Mouse (Mus musculus): Measurements from ENCODE around the gene Arpc2.
A peak's percentile ranks its signal among the peaks of the same experiment; 100 is the strongest.

Gene Arpc2

GRCm38 (mm10) chr1:74240832-74241231 is 4.9 kb downstream of the Arpc2 start:
- peaks cover 31% of the 10 kb centered on the region for H3K36me3 ChIP-seq (ENCODE audit: insufficient read depth, low read length)
- H3K9me3 ChIP-seq (ENCODE audit: low read length): no peaks in the 10 kb centered on the region
- no peaks in the 10 kb centered on the region for H3K27me3 ChIP-seq (ENCODE audit: insufficient read depth, low read length)
- H3K4me1 ChIP-seq (replicated peaks; ENCODE audit: low read depth, low read length): peaks cover 79% of the 10 kb centered on the region
- TF ChIP-seq POU5F1 (IDR thresholded peaks at IDR 0.05; ENCODE audit: borderline replicate concordance, low read length) (no peak), NANOG (IDR thresholded peaks at IDR 0.05; ENCODE audit: borderline replicate concordance, low read length) (no peak), CTCF (conservative IDR thresholded peaks at IDR 0.05; ENCODE audit: low read length) (no peak)
- no peak overlapping the region for H3K4me3 ChIP-seq (replicated peaks; ENCODE audit: low read length)

DNA sequence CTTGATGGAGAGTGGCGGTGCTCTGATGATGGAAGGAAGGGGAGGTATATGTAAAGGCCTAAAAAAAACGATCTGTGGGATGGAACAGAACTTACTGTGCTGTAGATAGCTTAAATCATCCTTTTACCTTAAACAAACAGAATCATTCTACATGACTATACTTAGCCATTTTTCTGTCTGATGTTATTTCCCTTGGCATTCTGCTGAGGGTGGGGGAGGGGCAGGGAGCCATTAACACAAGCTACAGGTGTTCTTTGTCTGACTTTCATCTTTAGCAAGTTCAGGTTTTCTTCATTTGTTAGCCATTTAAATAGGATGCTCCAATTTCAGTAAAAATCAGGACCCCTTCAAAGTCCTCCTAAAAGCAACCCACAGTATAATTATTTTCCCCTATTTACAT is 9.6 kb downstream of the Arpc2 start:
- H3K4me1 ChIP-seq (replicated peaks; ENCODE audit: low read depth, low read length): peaks cover 81% of the 10 kb centered on the region
- TF ChIP-seq POU5F1 (IDR thresholded peaks at IDR 0.05; ENCODE audit: borderline replicate concordance, low read length) (no peak), NANOG (IDR thresholded peaks at IDR 0.05; ENCODE audit: borderline replicate concordance, low read length) (peak; percentile 74), CTCF (conservative IDR thresholded peaks at IDR 0.05; ENCODE audit: low read length) (no peak)

GRCm38 (mm10) chr1:74248799-74249198 is 12.9 kb downstream of the Arpc2 start:
- H3K36me3 ChIP-seq (ENCODE audit: insufficient read depth, low read length): peaks cover 65% of the 10 kb centered on the region
- no peaks in the 10 kb centered on the region for H3K27me3 ChIP-seq (ENCODE audit: insufficient read depth, low read length)
- peaks cover 81% of the 10 kb centered on the region for H3K4me1 ChIP-seq (replicated peaks; ENCODE audit: low read depth, low read length)
- H3K9me3 ChIP-seq (ENCODE audit: low read length): no peaks in the 10 kb centered on the region
- TF ChIP-seq CTCF (conservative IDR thresholded peaks at IDR 0.05; ENCODE audit: low read length): no peak
- no peak for TF ChIP-seq NANOG (IDR thresholded peaks at IDR 0.05; ENCODE audit: borderline replicate concordance, low read length)
- TF ChIP-seq POU5F1 (IDR thresholded peaks at IDR 0.05; ENCODE audit: borderline replicate concordance, low read length): no peak
- H3K4me3 ChIP-seq (replicated peaks; ENCODE audit: low read length): no peak overlapping the region

More for the DNA sequence above, 9.6 kb downstream of the Arpc2 start:
- H3K36me3 ChIP-seq (ENCODE audit: insufficient read depth, low read length): peaks cover 45% of the 10 kb centered on the region
- H3K4me3 ChIP-seq (replicated peaks; ENCODE audit: low read length): no peak overlapping the region
- no peaks in the 10 kb centered on the region for H3K9me3 ChIP-seq (ENCODE audit: low read length)
- no peaks in the 10 kb centered on the region for H3K27me3 ChIP-seq (ENCODE audit: insufficient read depth, low read length)

- peaks cover 74% of the 10 kb centered on the region for H3K4me1 ChIP-seq (replicated peaks; ENCODE audit: low read depth, low read length)
- no peak overlapping the region for H3K4me3 ChIP-seq (replicated peaks; ENCODE audit: low read length)
- TF ChIP-seq CTCF (conservative IDR thresholded peaks at IDR 0.05; ENCODE audit: low read length) (no peak), POU5F1 (IDR thresholded peaks at IDR 0.05; ENCODE audit: borderline replicate concordance, low read length) (no peak), NANOG (IDR thresholded peaks at IDR 0.05; ENCODE audit: borderline replicate concordance, low read length) (no peak)
- no peaks in the 10 kb centered on the region for H3K9me3 ChIP-seq (ENCODE audit: low read length)
- no peaks in the 10 kb centered on the region for H3K27me3 ChIP-seq (ENCODE audit: insufficient read depth, low read length)
- H3K36me3 ChIP-seq (ENCODE audit: insufficient read depth, low read length): peaks cover 72% of the 10 kb centered on the region
Measured at GRCm38 (mm10) chr1:74249331-74249980, 13.6 kb downstream of the Arpc2 start.

DNA sequence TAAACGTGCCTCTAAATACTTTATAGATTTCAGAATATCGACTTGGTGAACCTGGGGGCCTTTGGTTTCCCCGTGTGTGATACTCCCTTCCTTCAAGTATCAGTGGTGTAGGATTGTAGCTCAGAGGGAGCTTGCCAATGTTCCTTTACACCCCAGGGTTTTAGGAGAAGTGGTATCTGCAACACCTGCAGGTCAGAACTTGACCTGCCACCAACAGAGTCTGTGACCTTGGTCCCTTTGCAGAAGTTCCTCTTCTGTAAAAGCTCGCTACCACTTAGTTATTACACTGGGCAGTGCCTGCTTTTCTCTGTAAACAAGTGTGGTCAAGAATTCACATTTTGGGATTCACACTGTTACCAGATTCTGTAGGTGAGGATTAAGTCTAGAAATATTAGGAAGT is 14.2 kb downstream of the Arpc2 start:
- Histone ChIP-seq H3K27me3 (ENCODE audit: insufficient read depth, low read length) (no peaks in the 10 kb centered on the region), H3K9me3 (ENCODE audit: low read length) (no peaks in the 10 kb centered on the region), H3K4me3 (replicated peaks; ENCODE audit: low read length) (no peak overlapping the region), H3K36me3 (ENCODE audit: insufficient read depth, low read length) (peaks cover 78% of the 10 kb centered on the region), H3K4me1 (replicated peaks; ENCODE audit: low read depth, low read length) (peaks cover 68% of the 10 kb centered on the region)
- TF ChIP-seq NANOG (IDR thresholded peaks at IDR 0.05; ENCODE audit: borderline replicate concordance, low read length) (no peak), POU5F1 (IDR thresholded peaks at IDR 0.05; ENCODE audit: borderline replicate concordance, low read length) (no peak), CTCF (conservative IDR thresholded peaks at IDR 0.05; ENCODE audit: low read length) (no peak)

GRCm38 (mm10) chr1:74255704-74256345 is 19.9 kb downstream of the Arpc2 start:
- H3K9me3 ChIP-seq (ENCODE audit: low read length): no peaks in the 10 kb centered on the region
- TF ChIP-seq CTCF (conservative IDR thresholded peaks at IDR 0.05; ENCODE audit: low read length): no peak
- no peak for TF ChIP-seq POU5F1 (IDR thresholded peaks at IDR 0.05; ENCODE audit: borderline replicate concordance, low read length)
- no peak for TF ChIP-seq NANOG (IDR thresholded peaks at IDR 0.05; ENCODE audit: borderline replicate concordance, low read length)
- H3K36me3 ChIP-seq (ENCODE audit: insufficient read depth, low read length): peaks cover 96% of the 10 kb centered on the region
- no peaks in the 10 kb centered on the region for H3K27me3 ChIP-seq (ENCODE audit: insufficient read depth, low read length)
- peaks cover 72% of the 10 kb centered on the region for H3K4me1 ChIP-seq (replicated peaks; ENCODE audit: low read depth, low read length)
- no peak overlapping the region for H3K4me3 ChIP-seq (replicated peaks; ENCODE audit: low read length)

DNA sequence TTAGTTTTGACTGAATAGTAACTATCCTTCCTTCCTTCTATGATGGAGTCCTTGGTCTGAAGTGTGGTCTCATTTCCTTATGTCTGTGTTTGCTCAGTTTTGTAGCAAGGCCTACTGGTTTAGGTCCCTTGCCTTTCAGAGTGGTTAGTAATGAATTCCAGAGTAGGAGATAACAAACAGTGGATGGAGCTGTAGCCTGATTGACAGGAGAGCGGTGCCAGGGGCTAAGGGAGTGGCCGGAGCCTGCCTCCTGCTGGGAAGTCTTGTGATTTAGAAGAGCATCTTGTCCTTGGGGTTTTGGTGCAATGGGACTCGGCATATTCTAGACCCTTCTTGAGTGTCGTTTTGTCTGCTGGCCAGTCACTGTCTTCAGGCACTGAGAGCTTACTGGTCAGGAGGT is 20.9 kb downstream of the Arpc2 start:
- Histone ChIP-seq H3K36me3 (ENCODE audit: insufficient read depth, low read length) (peaks cover 96% of the 10 kb centered on the region), H3K4me3 (replicated peaks; ENCODE audit: low read length) (0 out of 2 replicates have a peak overlapping the region, but pooled peaks have one; percentile 7), H3K27me3 (ENCODE audit: insufficient read depth, low read length) (no peaks in the 10 kb centered on the region), H3K4me1 (replicated peaks; ENCODE audit: low read depth, low read length) (peaks cover 62% of the 10 kb centered on the region), H3K9me3 (ENCODE audit: low read length) (no peaks in the 10 kb centered on the region)
- TF ChIP-seq NANOG (IDR thresholded peaks at IDR 0.05; ENCODE audit: borderline replicate concordance, low read length): no peak
- TF ChIP-seq CTCF (conservative IDR thresholded peaks at IDR 0.05; ENCODE audit: low read length): no peak
- no peak for TF ChIP-seq POU5F1 (IDR thresholded peaks at IDR 0.05; ENCODE audit: borderline replicate concordance, low read length)

DNA sequence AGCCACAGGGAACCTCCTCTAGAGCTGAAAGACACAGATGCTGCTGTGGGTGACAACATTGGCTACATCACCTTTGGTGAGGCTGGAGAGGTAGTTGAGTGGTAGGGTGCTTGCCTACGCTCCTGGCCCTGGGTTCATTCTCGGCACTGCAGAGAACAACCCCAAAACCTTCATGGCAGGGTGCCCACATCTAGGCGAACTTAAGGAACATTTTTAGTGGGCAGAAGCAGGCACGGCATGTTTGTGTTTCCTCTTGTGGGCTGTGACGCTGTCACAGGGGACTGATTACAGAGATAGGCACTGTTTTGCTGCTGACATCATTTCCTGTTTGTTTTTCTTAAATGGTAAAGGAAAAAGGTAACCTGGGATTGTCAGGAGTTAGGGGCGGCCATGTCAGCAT is 26.6 kb downstream of the Arpc2 start:
- TF ChIP-seq CTCF (conservative IDR thresholded peaks at IDR 0.05; ENCODE audit: low read length) (no peak), POU5F1 (IDR thresholded peaks at IDR 0.05; ENCODE audit: borderline replicate concordance, low read length) (no peak), NANOG (IDR thresholded peaks at IDR 0.05; ENCODE audit: borderline replicate concordance, low read length) (no peak)
- peaks cover 29% of the 10 kb centered on the region for H3K4me1 ChIP-seq (replicated peaks; ENCODE audit: low read depth, low read length)
- no peaks in the 10 kb centered on the region for H3K27me3 ChIP-seq (ENCODE audit: insufficient read depth, low read length)
- no peaks in the 10 kb centered on the region for H3K9me3 ChIP-seq (ENCODE audit: low read length)
- H3K36me3 ChIP-seq (ENCODE audit: insufficient read depth, low read length): peaks cover 98% of the 10 kb centered on the region
- no peak overlapping the region for H3K4me3 ChIP-seq (replicated peaks; ENCODE audit: low read length)
